In the genomic region with DNA sequence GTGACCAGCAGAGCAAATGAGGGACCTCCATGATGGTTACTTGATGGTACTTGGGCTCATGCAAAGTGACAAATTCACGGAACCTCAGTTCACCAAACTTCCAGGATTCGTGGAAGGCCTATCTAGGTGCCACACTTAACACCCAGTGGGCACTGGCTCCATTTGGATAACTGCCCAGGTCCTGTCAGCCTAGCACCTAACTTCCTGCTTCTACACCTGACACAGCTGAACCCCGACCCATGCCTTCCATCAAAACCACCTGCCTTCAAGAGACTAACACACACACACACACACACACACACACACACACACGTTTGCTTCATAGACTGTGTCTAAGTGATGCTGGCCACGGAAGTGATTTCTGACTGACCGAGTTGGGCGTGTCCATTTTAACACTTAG, we compare ENCODE assay signal across 22 mouse cellular contexts. TPM values are rescaled to one million over a fixed set of nuclear protein-coding genes. Genes with fewer than 3 reads are reported as not detected.
DNase-seq lines count a peak whose midpoint lies in the region; ATAC-seq and TF ChIP-seq lines count a peak whose summit lies in the region.
"Had no signal": no experiment of that assay in that cellular context is flagged by ENCODE, and none has a peak within 500 bp of the region (broad histone marks: within the 10 kb centered on the region; RNA-seq: fewer than 3 reads in every experiment).

No protein-coding gene starts in this region.

- H3ac ChIP-seq in myocyte (ENCODE audit: control insufficient read depth, insufficient read length) = no peak overlapping the region

- TF ChIP-seq EP300 in MEL (IDR thresholded peaks at IDR 0.05; ENCODE audit: low read depth in 1 of 2, low read length in 2 of 2) = no peak

- no peak overlapping the region for H3K4me3 ChIP-seq in kidney, postnatal 0 days (replicated peaks; ENCODE audit: low read depth, low read length)
- H3K4me3 ChIP-seq in MEL (ENCODE audit: control insufficient read depth in 1 of 2, insufficient read depth in 1 of 2, low read depth in 2 of 2, low read length in 2 of 2) = no peak overlapping the region
- no peak overlapping the region for H3K4me3 ChIP-seq in myocyte
- H3K4me3 ChIP-seq in hindbrain, embryonic 14.5 days (replicated peaks; ENCODE audit: low read length) = no peak overlapping the region
- H3K4me3 ChIP-seq: embryonic facial prominence, embryonic 13.5 days; embryonic facial prominence, embryonic 15.5 days; erythroblast, embryonic 14.5 days; forebrain, embryonic 10.5 days; forebrain, embryonic 12.5 days had no signal

- H3K27me3 ChIP-seq in kidney, postnatal 0 days (ENCODE audit: insufficient read depth, low read length) = no peaks in the 10 kb centered on the region
- H3K27me3 ChIP-seq in MEL (ENCODE audit: control insufficient read depth in 1 of 2, insufficient read depth in 2 of 2, low read length in 2 of 2) (no peaks in the 10 kb centered on the region), myocyte (ENCODE audit: control insufficient read depth, insufficient read depth, insufficient read length) (no peaks in the 10 kb centered on the region)
- H3K27me3 ChIP-seq in hindbrain, embryonic 14.5 days (ENCODE audit: control insufficient read depth, insufficient read depth, low read length) = no peaks in the 10 kb centered on the region
- H3K27me3 ChIP-seq: embryonic facial prominence, embryonic 13.5 days; embryonic facial prominence, embryonic 15.5 days; forebrain, embryonic 12.5 days; Patski had no signal

- TF ChIP-seq RAD21 in MEL (IDR thresholded peaks at IDR 0.05; ENCODE audit: low read depth, low read length) = no peak

- H3K4me2 ChIP-seq in kidney, postnatal 0 days (ENCODE audit: low read length) = no peak overlapping the region
- H3K4me2 ChIP-seq in myocyte (ENCODE audit: low read depth) = no peak overlapping the region
- no peak overlapping the region for H3K4me2 ChIP-seq in hindbrain, embryonic 14.5 days (replicated peaks)
- H3K4me2 ChIP-seq: embryonic facial prominence, embryonic 13.5 days; embryonic facial prominence, embryonic 15.5 days; forebrain, embryonic 12.5 days had no signal

- no peak for TF ChIP-seq CTCF in kidney, postnatal 0 days (IDR thresholded peaks at IDR 0.05; ENCODE audit: low read depth)
- TF ChIP-seq CTCF in MEL (IDR thresholded peaks at IDR 0.05 in 2 of 3, conservative IDR thresholded peaks at IDR 0.05 in 1 of 3; ENCODE audit: control insufficient read depth in 1 of 3, insufficient read depth in 1 of 3, low read depth in 2 of 3, low read length in 3 of 3, poor library complexity in 1 of 3, severe bottlenecking in 1 of 3) = no peak

- no peak overlapping the region for H3K9ac ChIP-seq in kidney, postnatal 0 days (ENCODE audit: low read depth, low read length)
- H3K9ac ChIP-seq in MEL (ENCODE audit: control insufficient read depth, low read depth, low read length, poor library complexity, severe bottlenecking) = no peak overlapping the region
- H3K9ac ChIP-seq in hindbrain, embryonic 14.5 days = no peak overlapping the region
- H3K9ac ChIP-seq: embryonic facial prominence, embryonic 13.5 days; embryonic facial prominence, embryonic 15.5 days; forebrain, embryonic 12.5 days had no signal

- TF ChIP-seq POLR2A in MEL (IDR thresholded peaks at IDR 0.05; ENCODE audit: control insufficient read depth in 1 of 2, insufficient read depth in 1 of 2, low read depth in 1 of 2, low read length in 2 of 2, poor library complexity in 1 of 2) (no peak), myocyte (IDR thresholded peaks at IDR 0.05; ENCODE audit: insufficient read length, low read depth) (no peak)

- WGBS in kidney, postnatal 0 days = 77% methylated on average over 7 of the region's 7 CpGs
- WGBS in hindbrain, embryonic 14.5 days = 92% methylated on average over 7 of the region's 7 CpGs

- no peaks in the 10 kb centered on the region for H3K4me1 ChIP-seq in kidney, postnatal 0 days (replicated peaks; ENCODE audit: insufficient read depth, low read length)
- peaks cover 0 to 19% of the 10 kb centered on the region in 2 experiments for H3K4me1 ChIP-seq in MEL (ENCODE audit: control insufficient read depth in 1 of 2, insufficient read depth in 2 of 2, low read length in 2 of 2)
- H3K4me1 ChIP-seq in hindbrain, embryonic 14.5 days (replicated peaks; ENCODE audit: control insufficient read depth, insufficient read depth, low read length) = no peaks in the 10 kb centered on the region
- H3K4me1 ChIP-seq: embryonic facial prominence, embryonic 13.5 days; embryonic facial prominence, embryonic 15.5 days; forebrain, embryonic 10.5 days; forebrain, embryonic 12.5 days had no signal

- H3K79me2 ChIP-seq in MEL (ENCODE audit: control insufficient read depth, insufficient read depth, low read length, poor library complexity) (no peaks in the 10 kb centered on the region), myocyte (ENCODE audit: control insufficient read depth, insufficient read depth) (no peaks in the 10 kb centered on the region)

- ATAC-seq in kidney, postnatal 0 days (replicated peaks; ENCODE audit: low FRiP score, low read depth) = no peak
- ATAC-seq in hindbrain, embryonic 14.5 days (ENCODE audit: low FRiP score) = no peak
- ATAC-seq: activated CD4-positive, CD25-positive, alpha-beta regulatory T cell, adult 4 months; forebrain, embryonic 14.5 days; forebrain, embryonic 16.5 days; Patski had no signal

- H3K36me3 ChIP-seq in kidney, postnatal 0 days (ENCODE audit: insufficient read depth, low read length) = no peaks in the 10 kb centered on the region
- H3K36me3 ChIP-seq in MEL (ENCODE audit: control insufficient read depth in 1 of 2, insufficient read depth in 2 of 2, low read length in 2 of 2) = peaks cover 0 to 3% of the 10 kb centered on the region in 2 experiments; a peak in 2 of 4 replicates
- H3K36me3 ChIP-seq in myocyte (ENCODE audit: control insufficient read depth, insufficient read depth) = peaks cover 7% of the 10 kb centered on the region
- 0 out of 2 replicates have a peak, but pooled peaks cover 3% of the 10 kb centered on the region for H3K36me3 ChIP-seq in hindbrain, embryonic 14.5 days (replicated peaks; ENCODE audit: control insufficient read depth, insufficient read depth)

- no peaks in the 10 kb centered on the region for H3K9me3 ChIP-seq in kidney, postnatal 0 days (replicated peaks; ENCODE audit: low read length)
- H3K9me3 ChIP-seq in MEL (replicated peaks; ENCODE audit: insufficient read depth, low read length) = no peaks in the 10 kb centered on the region
- H3K9me3 ChIP-seq in hindbrain, embryonic 14.5 days (ENCODE audit: control insufficient read depth, low read length) = no peaks in the 10 kb centered on the region
- H3K9me3 ChIP-seq: embryonic facial prominence, embryonic 13.5 days; embryonic facial prominence, embryonic 15.5 days; forebrain, embryonic 10.5 days; forebrain, embryonic 12.5 days; G1E had no signal

- no peak for DNase-seq in kidney, postnatal 0 days (ENCODE audit: low spot score)
- DNase-seq in kidney, adult 9 months = no peak
- peak; percentile 10 for DNase-seq in MEL (ENCODE audit: low read depth, low spot score)
- no peak for DNase-seq in lung, postnatal 10 days
- DNase-seq in hindbrain, embryonic 14.5 days (ENCODE audit: low spot score) = no peak
- no peak for DNase-seq in c-Kit-positive CD71-positive TER-119-positive erythroid progenitor cells, embryonic 14.5 days (ENCODE audit: low spot score)
- DNase-seq: cerebellum, adult 11 months; cerebellum, adult 8-10 months; cerebellum, adult 9-11 months; cerebellum, postnatal 36 days; embryo, embryonic 11 days had no signal

- 0 out of 2 replicates have a peak overlapping the region, but pooled peaks have one; percentile 13 for H3K27ac ChIP-seq in kidney, postnatal 0 days
- H3K27ac ChIP-seq in MEL (ENCODE audit: control insufficient read depth, low read depth, low read length) = no peak overlapping the region
- no peak overlapping the region for H3K27ac ChIP-seq in hindbrain, embryonic 14.5 days
- H3K27ac ChIP-seq: embryonic facial prominence, embryonic 13.5 days; embryonic facial prominence, embryonic 15.5 days; forebrain, embryonic 10.5 days; forebrain, embryonic 12.5 days had no signal

TF ChIP-seq in MEL, 35 proteins besides CTCF, POLR2A, EP300 and RAD21 (continues in another document):
- TF ChIP-seq NRF1 (IDR thresholded peaks at IDR 0.05; ENCODE audit: insufficient read depth, low read depth, low read length, poor library complexity, severe bottlenecking) (no peak), ZKSCAN1 (IDR thresholded peaks at IDR 0.05; ENCODE audit: low read depth, low read length) (no peak), MXI1 (IDR thresholded peaks at IDR 0.05; ENCODE audit: low read depth, low read length) (no peak), MEF2A (IDR thresholded peaks at IDR 0.05; ENCODE audit: extremely low read depth, insufficient replicate concordance, low read depth, low read length, poor library complexity, severe bottlenecking) (no peak), TBP (IDR thresholded peaks at IDR 0.05; ENCODE audit: low read depth, low read length) (no peak), RCOR1 (IDR thresholded peaks at IDR 0.05; ENCODE audit: low read depth, low read length) (no peak), TAL1 (IDR thresholded peaks at IDR 0.05; ENCODE audit: low read length) (no peak), KAT2A (conservative IDR thresholded peaks at IDR 0.05; ENCODE audit: low read depth, low read length) (no peak), SIN3A (IDR thresholded peaks at IDR 0.05; ENCODE audit: low read length) (no peak)

TF ChIP-seq in myocyte, 11 proteins besides CTCF, POLR2A, EP300 and RAD21:
- TF ChIP-seq POLR2AphosphoS2 (IDR thresholded peaks at IDR 0.05; ENCODE audit: insufficient read length, low read depth) (peak; percentile 59), TCF12 (IDR thresholded peaks at IDR 0.05; ENCODE audit: insufficient read depth, poor library complexity, severe bottlenecking) (no peak), MYOD1 (IDR thresholded peaks at IDR 0.05; ENCODE audit: control insufficient read depth in 1 of 3, insufficient read length in 2 of 3, low read depth in 2 of 3) (no peak), E2F4 (IDR thresholded peaks at IDR 0.05; ENCODE audit: insufficient read depth) (no peak), MAX (IDR thresholded peaks at IDR 0.05; ENCODE audit: low read depth) (no peak), CEBPB (IDR thresholded peaks at IDR 0.05; ENCODE audit: insufficient read depth, poor library complexity, severe bottlenecking) (no peak), REST (IDR thresholded peaks at IDR 0.05; ENCODE audit: insufficient read depth, insufficient read length) (no peak), TCF3 (IDR thresholded peaks at IDR 0.05; ENCODE audit: insufficient read length, low read depth) (no peak)
TF ChIP-seq in myocyte: peak in this region for 1.

RNA-seq across cellular contexts. Expression of a gene that starts 47.9 kb away (rescaled TPM):
- polyA plus RNA-seq in kidney, postnatal 0 days (2015; fragmentation: Nextera tagmentation; extraction: Ambion mirVana) = 24.0 and 26.0 TPM in 2 replicates
- total RNA-seq in MEL (2012; rRNA removed) = 1.7 TPM in 2 replicates
- polyA plus RNA-seq in MEL (2012; ENCODE audit: insufficient read depth in 1 of 2, insufficient read length in 2 of 2, low read depth in 1 of 2, low replicate concordance in 2 of 2, missing spikeins in 1 of 2) = 1 to 10 TPM in 1 of 2 experiments, not detected in 1; 3.7 TPM
- 50.6 TPM for polyA plus RNA-seq in myocyte (2012; fragmentation: generic; extraction: Trizol)
- 32.0 and 34.4 TPM in 2 replicates for polyA plus RNA-seq in hindbrain, embryonic 14.5 days (2014; fragmentation: Nextera tagmentation; extraction: Ambion mirVana)
